Mouse (Mus musculus) frontal cortex, adult (tissue): ENCODE data around the gene Dcun1d3.

Experiments
- ATAC-seq: cut with Nextera tagmentation; 2 replicates; pipeline ENCODE4 v1.9.2; 2017; ENCODE audit warnings: mild to moderate bottlenecking, moderate library complexity, mixed read lengths; ENCODE audit not compliant: low TSS enrichment

Gene Dcun1d3

GRCm38 (mm10) chr7:119873050-119873449, 23.0 kb downstream of the Dcun1d3 start:
- ATAC-seq: no peak

DNA sequence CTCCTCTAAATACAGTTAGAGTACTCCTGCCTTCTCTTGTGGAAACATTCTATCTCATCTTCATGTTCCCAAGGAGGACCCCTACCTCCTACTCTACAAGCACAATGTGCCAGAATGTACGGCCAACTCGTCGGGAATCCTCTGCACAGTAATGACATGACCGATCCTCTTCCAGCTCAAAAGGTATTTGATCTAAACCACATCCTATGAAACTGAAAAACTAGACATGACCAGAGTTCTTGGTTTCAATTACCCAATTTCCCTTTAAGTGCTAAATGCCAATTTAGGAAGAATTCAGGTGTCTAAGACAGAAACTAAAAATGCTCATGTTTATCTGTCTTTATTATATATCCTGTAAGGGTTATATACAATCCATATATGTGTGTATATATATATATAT, 23.9 kb downstream of the Dcun1d3 start:
- no peak for ATAC-seq

DNA sequence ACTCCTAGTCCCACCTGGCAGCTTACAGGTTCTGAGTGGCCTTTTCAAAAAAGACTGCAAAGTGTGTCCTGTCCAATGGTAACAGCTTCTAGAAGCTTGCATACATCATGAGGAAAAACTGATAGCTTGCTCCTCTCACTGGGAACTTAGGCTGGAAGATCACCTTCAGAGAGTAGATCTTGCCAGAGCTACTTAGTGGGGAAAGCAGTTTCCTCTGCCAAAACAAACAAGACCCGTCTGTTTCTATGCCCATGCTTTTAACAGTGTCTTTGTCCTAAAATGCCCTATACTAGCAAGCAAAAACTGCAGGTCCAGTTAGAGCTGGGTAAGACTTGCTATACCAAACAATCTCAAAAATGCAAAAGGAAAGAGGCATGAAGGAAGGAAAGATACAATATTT, 30.0 kb downstream of the Dcun1d3 start:
- no peak for ATAC-seq

DNA sequence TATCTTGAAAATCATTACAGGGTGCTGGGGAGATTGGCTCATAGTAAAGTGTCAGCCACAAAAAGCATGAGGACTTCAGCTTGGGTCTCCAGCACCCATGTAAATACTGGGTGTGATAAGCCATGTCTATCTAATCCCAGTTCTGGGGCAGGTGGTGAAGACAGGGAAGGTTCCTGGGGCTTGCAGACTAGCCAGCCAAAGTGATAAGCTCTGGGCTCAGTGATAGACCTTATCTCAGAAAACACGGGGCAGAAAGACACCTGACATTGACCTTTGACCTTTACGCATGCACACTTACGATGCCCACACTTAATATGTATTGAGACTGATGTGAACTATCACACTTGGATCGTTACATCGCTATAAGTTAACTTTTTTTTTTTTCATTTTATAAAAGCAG, 31.6 kb downstream of the Dcun1d3 start:
- ATAC-seq: no peak

DNA sequence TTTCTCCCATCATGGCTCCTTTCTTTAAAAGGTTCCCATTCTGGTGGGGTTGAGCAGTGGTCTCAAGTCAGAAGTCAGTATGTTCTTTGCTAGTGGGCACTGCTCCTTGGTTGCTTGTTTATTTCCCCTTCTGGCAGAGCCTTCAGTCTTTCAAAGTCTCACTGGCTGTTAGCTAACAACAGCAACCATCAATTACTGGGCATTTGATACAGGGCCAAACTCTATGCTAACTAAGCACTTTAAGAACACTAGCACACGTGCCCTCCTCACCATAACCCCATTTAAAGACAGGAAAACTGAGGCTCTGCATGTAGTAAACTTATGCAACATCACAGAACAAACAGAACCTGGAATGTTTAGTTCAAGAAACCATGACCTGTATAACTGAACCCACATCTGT, 33.9 kb downstream of the Dcun1d3 start:
- no peak for ATAC-seq

DNA sequence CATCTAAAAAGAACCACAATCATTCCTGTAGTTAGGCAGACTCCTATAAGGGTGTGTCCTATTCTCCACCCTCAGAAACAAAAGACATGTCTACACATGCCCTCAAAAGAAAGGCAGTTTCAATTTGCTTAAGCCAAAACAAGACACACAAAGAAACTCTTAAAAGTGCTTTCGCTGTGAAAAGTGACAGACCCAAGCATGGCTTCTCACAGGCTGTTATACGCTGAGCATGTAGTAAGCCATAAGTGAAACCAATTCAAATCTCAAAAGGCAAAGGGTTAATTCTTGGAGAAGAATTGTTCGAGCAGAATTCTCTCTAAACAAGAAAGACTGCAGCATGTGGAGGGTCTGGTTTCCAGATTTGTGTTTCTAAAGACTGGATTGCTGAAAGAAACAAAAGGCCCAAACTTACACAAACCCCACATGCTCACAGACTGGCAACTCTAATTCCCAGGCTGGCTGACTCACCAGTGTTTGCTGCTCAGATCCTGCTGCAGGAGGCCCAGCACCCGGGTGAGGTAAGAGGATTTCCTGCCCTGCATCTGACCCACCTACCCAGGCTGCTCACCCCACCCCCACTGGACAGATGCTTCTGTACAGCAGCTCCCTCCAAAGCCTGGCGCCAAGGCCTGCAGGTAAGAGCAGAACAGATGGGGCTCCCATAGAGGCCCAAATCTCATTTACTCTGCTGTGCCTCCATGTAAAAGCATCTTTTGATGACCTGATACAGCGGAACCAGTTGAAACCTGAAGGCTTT, 34.6 kb downstream of the Dcun1d3 start:
- ATAC-seq: peak; percentile 90

DNA sequence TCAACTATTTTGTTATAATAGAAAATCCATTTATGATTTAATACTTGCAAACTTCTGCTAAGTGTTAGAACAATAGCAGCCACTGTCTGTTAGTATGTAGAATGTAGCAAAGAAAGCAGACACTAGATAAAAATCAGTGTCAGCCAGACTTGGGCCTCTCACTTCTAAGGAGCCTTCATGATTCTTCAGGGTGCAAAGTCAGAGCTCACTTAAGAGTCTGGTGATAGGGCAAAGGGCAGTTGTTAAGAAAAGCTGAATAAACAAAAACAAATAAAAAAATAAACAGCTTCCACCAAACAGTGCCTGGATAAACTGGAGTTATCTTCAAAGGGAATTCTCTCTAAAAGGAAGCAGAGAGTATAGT, 35.1 kb downstream of the Dcun1d3 start:
- no peak for ATAC-seq

- no peak for ATAC-seq
These were observed 35.5 kb downstream of the Dcun1d3 start for GRCm38 (mm10) chr7:119860554-119860953.

- ATAC-seq: no peak
These were observed 36.0 kb downstream of the Dcun1d3 start for GRCm38 (mm10) chr7:119860116-119860515.

DNA sequence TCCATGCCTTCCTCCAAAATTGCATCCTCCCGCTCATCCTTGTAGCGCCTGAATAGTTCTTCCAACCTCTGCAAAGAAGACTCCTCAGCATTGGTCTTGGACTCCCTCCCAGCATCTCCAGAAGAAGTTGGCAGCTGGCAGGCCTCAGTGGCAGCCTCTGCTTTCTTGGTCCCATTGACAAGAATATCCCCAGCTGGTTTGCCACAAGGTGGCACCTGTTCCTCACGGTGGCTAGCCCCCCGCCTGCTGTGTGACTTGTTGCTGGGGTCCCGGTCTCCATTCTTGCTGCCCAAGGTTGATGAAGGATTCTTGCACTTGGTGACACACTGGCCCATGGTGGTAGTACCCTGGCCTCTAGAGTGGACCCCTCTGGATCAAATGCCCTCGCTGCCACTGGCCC, 36.6 kb downstream of the Dcun1d3 start:
- peak; percentile 41; the same call in 1 of the 2 replicates for ATAC-seq

GRCm38 (mm10) chr7:119855031-119855430, 41.1 kb downstream of the Dcun1d3 start:
- no peak for ATAC-seq

DNA sequence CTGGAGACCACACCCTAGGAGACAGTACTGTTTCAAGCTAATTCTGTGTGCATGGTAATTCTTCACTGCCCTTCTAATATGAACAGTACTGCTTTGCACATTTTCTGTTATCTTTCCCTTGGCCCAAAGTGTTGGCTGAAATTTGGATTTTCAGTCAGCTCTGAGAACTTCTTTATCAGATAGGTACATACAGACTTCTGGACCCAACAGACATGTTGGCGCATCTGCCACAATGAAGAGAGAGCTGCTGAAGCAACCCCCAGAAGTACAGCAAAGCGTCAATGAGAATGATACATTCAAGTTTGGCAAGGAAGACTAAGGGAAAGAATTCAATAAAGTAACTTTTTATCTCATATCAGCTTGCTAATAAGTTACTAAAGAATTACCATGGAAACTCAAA, 41.7 kb downstream of the Dcun1d3 start:
- no peak for ATAC-seq

DNA sequence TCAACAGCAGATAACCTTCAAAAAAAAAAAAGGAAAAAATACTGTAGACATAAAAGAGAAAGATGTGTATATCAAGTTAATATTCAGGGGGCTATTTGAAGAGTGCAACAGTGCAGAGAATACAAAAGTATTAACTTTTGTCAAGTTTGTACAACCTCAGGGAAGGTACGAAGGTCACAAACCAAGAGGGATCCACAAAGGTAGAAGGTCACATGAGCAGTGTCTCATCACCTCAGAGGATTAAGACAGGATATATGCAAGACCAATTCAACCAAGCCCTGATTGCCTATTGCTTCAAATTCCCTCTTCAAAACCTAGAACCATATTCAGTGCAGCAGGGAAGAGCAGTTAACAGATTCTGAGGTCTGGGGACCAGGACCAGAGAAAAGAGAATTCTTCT, 42.9 kb downstream of the Dcun1d3 start:
- ATAC-seq: no peak

DNA sequence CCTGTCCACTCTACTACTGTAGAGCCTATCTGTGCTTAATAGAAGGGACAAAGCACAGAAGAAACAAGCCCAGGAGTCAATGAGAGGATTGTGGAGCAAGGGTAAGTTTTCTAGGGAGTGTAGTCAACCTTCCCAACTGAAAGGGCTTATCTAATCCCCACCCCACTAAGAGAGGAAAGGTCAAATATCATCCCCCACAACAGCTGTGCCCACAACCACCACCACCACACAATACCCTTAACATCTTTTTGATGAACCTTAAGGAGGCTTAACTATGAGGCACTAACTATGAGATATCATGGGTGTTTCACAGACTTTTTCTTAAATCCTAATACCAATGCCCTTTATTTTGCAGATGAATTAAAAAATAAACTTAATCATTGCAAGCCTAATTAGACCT, 43.6 kb downstream of the Dcun1d3 start:
- ATAC-seq: no peak

GRCm38 (mm10) chr7:119850737-119851136, 45.4 kb downstream of the Dcun1d3 start:
- 0 out of 2 replicates have a peak, but pooled peaks have one; percentile 47 for ATAC-seq

GRCm38 (mm10) chr7:119849096-119849495, 47.0 kb downstream of the Dcun1d3 start:
- ATAC-seq: peak; percentile 72

DNA sequence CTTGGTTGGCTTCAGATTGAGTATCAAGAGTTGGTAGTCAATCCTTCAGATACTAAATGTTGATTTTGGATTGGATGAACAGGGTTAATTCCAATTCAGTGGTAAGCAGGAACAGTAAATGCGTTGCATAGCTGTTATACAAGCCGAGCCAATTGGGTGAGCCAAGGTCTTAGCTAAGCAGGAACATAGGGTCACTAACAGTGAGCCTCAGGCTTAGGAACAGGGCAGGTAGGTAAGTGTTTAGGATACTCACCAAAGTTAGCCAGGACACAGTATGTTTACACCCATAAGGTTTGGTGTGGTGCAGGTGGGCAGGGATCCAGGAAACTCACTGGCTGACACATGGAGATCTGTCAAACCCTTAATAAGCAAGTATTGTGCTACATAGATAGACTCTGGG, 48.7 kb downstream of the Dcun1d3 start:
- ATAC-seq: no peak

DNA sequence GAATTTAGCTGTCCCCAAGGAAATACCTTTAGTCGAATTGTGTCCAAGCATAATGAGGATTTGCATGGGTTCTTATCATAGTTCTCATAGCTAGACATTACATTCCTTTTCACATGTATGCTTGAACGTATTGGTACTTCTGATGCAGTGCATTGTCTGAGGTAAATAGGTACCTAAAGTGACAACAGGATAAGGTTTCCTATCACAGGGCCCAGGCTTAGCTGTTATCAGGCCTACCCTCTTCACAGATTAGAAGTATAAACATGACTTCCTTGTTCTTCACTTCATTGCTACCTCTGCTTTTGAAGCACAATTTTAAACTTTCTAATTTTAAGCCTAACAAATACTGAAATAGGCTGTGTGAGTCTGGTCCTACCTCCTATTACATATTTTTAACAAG, 50.6 kb downstream of the Dcun1d3 start:
- no peak for ATAC-seq

DNA sequence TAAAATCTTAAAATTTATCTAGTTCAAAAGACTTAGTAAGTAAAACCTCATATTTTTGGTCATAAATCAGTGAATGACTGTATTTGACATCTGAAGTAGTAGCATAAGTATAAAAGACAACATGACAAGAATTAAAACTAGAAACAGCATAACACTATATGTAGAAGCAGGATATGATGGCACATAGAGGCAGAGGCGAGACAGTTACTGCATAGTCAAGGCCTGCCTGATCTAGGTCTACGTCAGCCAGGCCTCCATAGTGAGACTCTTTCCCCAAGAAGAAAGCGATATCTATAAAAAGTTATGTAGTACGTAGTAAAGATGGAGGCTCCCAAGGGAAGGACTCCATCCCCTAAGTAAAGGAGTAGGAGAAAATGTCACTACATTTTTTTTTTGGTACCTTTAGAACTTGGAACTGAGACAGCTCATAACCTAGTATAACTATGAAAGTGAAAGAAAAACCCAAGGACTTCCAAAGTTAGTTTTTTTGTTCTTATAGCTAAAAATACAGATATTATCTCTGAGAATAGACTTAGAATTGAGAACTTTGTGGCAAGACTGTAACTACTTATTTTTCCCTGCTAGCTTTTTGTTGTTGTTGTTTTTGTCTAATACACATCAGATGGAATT, 54.2 kb downstream of the Dcun1d3 start:
- ATAC-seq: no peak

DNA sequence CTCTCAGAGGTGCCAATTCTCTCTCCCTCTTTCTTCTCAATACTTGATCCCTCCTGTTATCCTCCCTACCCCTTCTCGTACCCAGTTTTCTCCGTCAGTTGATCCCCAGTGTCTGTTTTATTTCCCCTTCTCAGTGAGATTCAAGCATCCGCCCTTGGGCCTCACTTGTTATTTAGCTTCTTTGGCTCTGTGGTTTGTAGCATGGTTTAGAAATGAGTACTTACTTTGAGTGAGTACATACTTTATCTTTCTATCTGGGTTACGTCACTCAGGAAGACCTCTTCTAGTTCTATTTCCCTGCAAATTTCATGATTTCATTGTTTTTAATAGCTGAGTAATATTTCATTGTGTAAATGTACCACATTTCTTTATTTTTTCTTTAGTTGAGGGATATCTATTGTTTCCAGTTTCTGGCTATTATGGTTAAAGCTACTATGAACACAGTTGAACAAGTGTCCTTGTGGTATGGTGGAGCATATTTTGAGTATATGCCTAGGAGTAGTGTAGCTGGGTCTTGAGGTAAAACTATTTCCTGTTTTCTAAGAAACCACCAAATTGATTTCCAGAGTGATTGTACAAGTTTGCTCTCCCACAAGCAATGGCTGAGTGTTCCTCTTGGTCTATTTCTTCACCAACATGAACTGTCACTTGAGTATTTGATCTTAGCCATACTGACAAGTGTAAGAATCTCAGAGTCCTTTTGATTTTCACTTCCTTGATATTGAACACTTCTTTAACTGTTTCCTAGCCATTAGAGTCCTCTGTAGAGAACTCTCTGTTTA, 59.9 kb downstream of the Dcun1d3 start:
- ATAC-seq: no peak

- ATAC-seq: no peak
These were observed 60.7 kb downstream of the Dcun1d3 start for GRCm38 (mm10) chr7:119835371-119835770.

DNA sequence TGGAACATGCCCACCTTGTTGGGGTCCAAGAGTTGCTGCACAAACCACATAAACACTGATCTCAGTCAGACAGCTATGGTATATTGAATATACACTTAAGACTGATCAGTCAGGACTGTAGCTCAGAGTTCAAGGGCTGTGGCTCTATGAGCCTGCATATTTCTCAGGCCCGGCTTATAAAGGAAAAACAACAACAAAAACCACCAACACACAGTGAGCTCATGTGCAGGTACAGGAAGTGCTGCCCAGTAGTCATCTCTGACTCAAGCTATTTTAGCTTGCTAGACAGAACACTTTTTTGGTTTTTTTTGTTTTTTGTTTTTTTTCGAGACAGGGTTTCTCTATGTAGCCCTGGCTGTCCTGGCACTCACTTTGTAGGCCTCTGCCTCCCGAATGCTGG, 87.4 kb downstream of the Dcun1d3 start:
- no peak for ATAC-seq

- ATAC-seq: no peak
These were observed 88.7 kb downstream of the Dcun1d3 start for GRCm38 (mm10) chr7:119807396-119807795.
